Mouse (Mus musculus): Measurements from ENCODE around the gene Tmem30b. TPM values are rescaled to one million over a fixed set of nuclear protein-coding genes. Genes with fewer than 3 reads are reported as not detected.
"Not testable (repeated sequence)": the region's sequence is repeated elsewhere in the genome, so short reads cannot be mapped to it uniquely, and the experiment has no call there.

The Tmem30b gene
- polyA plus RNA-seq, 1 experiment from 2014 or later = 22.9 TPM

GRCm38 (mm10) chr12:73564795-73565619 lies 18.8 kb upstream of the Tmem30b start:
- H3K9ac ChIP-seq (ENCODE audit: low read length) = no peak overlapping the region
- H3K36me3 ChIP-seq (ENCODE audit: control insufficient read depth, insufficient read depth, low read length) = no peaks in the 10 kb centered on the region
- no peaks in the 10 kb centered on the region for H3K27me3 ChIP-seq (ENCODE audit: control insufficient read depth, insufficient read depth, low read length)
- peak overlapping the region; percentile 9; the same call in 1 of the 2 replicates for H3K4me3 ChIP-seq (ENCODE audit: low read depth, low read length)
- no peaks in the 10 kb centered on the region for H3K9me3 ChIP-seq (ENCODE audit: control insufficient read depth, low read length)
- DNase-seq (ENCODE audit: low spot score) (no peak), ATAC-seq (ENCODE audit: insufficient number of reproducible peaks, low FRiP score, low TSS enrichment, low read depth) (no peak)
- no peaks in the 10 kb centered on the region; the same call in 1 of the 2 replicates for H3K4me1 ChIP-seq (ENCODE audit: control insufficient read depth, insufficient read depth, low read length)
- H3K27ac ChIP-seq (replicated peaks; ENCODE audit: low read depth, low read length) = no peak overlapping the region
- WGBS = 23% methylated on average over 21 of the region's 21 CpGs
- peak overlapping the region; percentile 33 for H3K4me2 ChIP-seq (ENCODE audit: low read depth, severe bottlenecking)

GRCm38 (mm10) chr12:73564176-73564575 lies 18.0 kb upstream of the Tmem30b start:
- no peak for ATAC-seq (ENCODE audit: insufficient number of reproducible peaks, low FRiP score, low TSS enrichment, low read depth)

GRCm38 (mm10) chr12:73563122-73563521 lies 16.9 kb upstream of the Tmem30b start:
- H3K27ac ChIP-seq (replicated peaks; ENCODE audit: low read depth, low read length); H3K36me3 ChIP-seq (ENCODE audit: control insufficient read depth, insufficient read depth, low read length); H3K4me1 ChIP-seq (ENCODE audit: control insufficient read depth, insufficient read depth, low read length); ATAC-seq (ENCODE audit: insufficient number of reproducible peaks, low FRiP score, low TSS enrichment, low read depth); H3K4me2 ChIP-seq (ENCODE audit: low read depth, severe bottlenecking); DNase-seq (ENCODE audit: low spot score); H3K9ac ChIP-seq (ENCODE audit: low read length); H3K4me3 ChIP-seq (ENCODE audit: low read depth, low read length); H3K9me3 ChIP-seq (ENCODE audit: control insufficient read depth, low read length); H3K27me3 ChIP-seq (ENCODE audit: control insufficient read depth, insufficient read depth, low read length): not testable (repeated sequence)
- WGBS = 77% methylated on average over 6 of the region's 6 CpGs

More at GRCm38 (mm10) chr12:73564176-73564575, 18.0 kb upstream of the Tmem30b start:
- no peak overlapping the region for H3K27ac ChIP-seq (replicated peaks; ENCODE audit: low read depth, low read length)
- 25% methylated on average over 10 of the region's 10 CpGs for WGBS
- no peaks in the 10 kb centered on the region for H3K27me3 ChIP-seq (ENCODE audit: control insufficient read depth, insufficient read depth, low read length)
- no peaks in the 10 kb centered on the region for H3K36me3 ChIP-seq (ENCODE audit: control insufficient read depth, insufficient read depth, low read length)
- H3K9me3 ChIP-seq (ENCODE audit: control insufficient read depth, low read length) = no peaks in the 10 kb centered on the region
- no peak for DNase-seq (ENCODE audit: low spot score)
- no peak overlapping the region for H3K4me3 ChIP-seq (ENCODE audit: low read depth, low read length)
- no peak overlapping the region for H3K4me2 ChIP-seq (ENCODE audit: low read depth, severe bottlenecking)
- H3K4me1 ChIP-seq (ENCODE audit: control insufficient read depth, insufficient read depth, low read length) = no peaks in the 10 kb centered on the region; the same call in 1 of the 2 replicates
- no peak overlapping the region for H3K9ac ChIP-seq (ENCODE audit: low read length)

GRCm38 (mm10) chr12:73560091-73560490 lies 13.9 kb upstream of the Tmem30b start:
- DNase-seq (ENCODE audit: low spot score) (no peak), ATAC-seq (ENCODE audit: insufficient number of reproducible peaks, low FRiP score, low TSS enrichment, low read depth) (no peak; the same call in 1 of the 2 replicates)
- no peaks in the 10 kb centered on the region for H3K27me3 ChIP-seq (ENCODE audit: control insufficient read depth, insufficient read depth, low read length)
- no peaks in the 10 kb centered on the region for H3K4me1 ChIP-seq (ENCODE audit: control insufficient read depth, insufficient read depth, low read length)
- H3K36me3 ChIP-seq (ENCODE audit: control insufficient read depth, insufficient read depth, low read length) = no peaks in the 10 kb centered on the region
- no peak overlapping the region for H3K4me3 ChIP-seq (ENCODE audit: low read depth, low read length)
- no peaks in the 10 kb centered on the region for H3K9me3 ChIP-seq (ENCODE audit: control insufficient read depth, low read length)
- H3K27ac ChIP-seq (replicated peaks; ENCODE audit: low read depth, low read length) = no peak overlapping the region
- H3K9ac ChIP-seq (ENCODE audit: low read length) = no peak overlapping the region
- H3K4me2 ChIP-seq (ENCODE audit: low read depth, severe bottlenecking) = no peak overlapping the region
- WGBS = 58% methylated on average over 7 of the region's 7 CpGs

- WGBS = 83% methylated on average over 20 of the region's 20 CpGs
- Histone ChIP-seq H3K4me3 (ENCODE audit: low read depth, low read length) (no peak overlapping the region), H3K27me3 (ENCODE audit: control insufficient read depth, insufficient read depth, low read length) (no peaks in the 10 kb centered on the region), H3K27ac (replicated peaks; ENCODE audit: low read depth, low read length) (no peak overlapping the region), H3K9ac (ENCODE audit: low read length) (no peak overlapping the region), H3K4me1 (ENCODE audit: control insufficient read depth, insufficient read depth, low read length) (no peaks in the 10 kb centered on the region), H3K4me2 (ENCODE audit: low read depth, severe bottlenecking) (no peak overlapping the region), H3K36me3 (ENCODE audit: control insufficient read depth, insufficient read depth, low read length) (no peaks in the 10 kb centered on the region), H3K9me3 (ENCODE audit: control insufficient read depth, low read length) (no peaks in the 10 kb centered on the region)
- no peak for ATAC-seq (ENCODE audit: insufficient number of reproducible peaks, low FRiP score, low TSS enrichment, low read depth)
- DNase-seq (ENCODE audit: low spot score) = no peak
These were observed 12.5 kb upstream of the Tmem30b start for GRCm38 (mm10) chr12:73558525-73559195.

GRCm38 (mm10) chr12:73554155-73554554 lies 8.0 kb upstream of the Tmem30b start:
- H3K9ac ChIP-seq (ENCODE audit: low read length) = no peak overlapping the region
- H3K27me3 ChIP-seq (ENCODE audit: control insufficient read depth, insufficient read depth, low read length) = no peaks in the 10 kb centered on the region
- no peak overlapping the region for H3K27ac ChIP-seq (replicated peaks; ENCODE audit: low read depth, low read length)
- DNase-seq (ENCODE audit: low spot score) (peak; percentile 79), ATAC-seq (ENCODE audit: insufficient number of reproducible peaks, low FRiP score, low TSS enrichment, low read depth) (peak; percentile 70)
- no peak overlapping the region for H3K4me3 ChIP-seq (ENCODE audit: low read depth, low read length)
- no peaks in the 10 kb centered on the region for H3K36me3 ChIP-seq (ENCODE audit: control insufficient read depth, insufficient read depth, low read length)
- H3K9me3 ChIP-seq (ENCODE audit: control insufficient read depth, low read length) = no peaks in the 10 kb centered on the region
- WGBS = 5% methylated on average over 5 of the region's 5 CpGs
- peaks cover 3% of the 10 kb centered on the region; the same call in 1 of the 2 replicates for H3K4me1 ChIP-seq (ENCODE audit: control insufficient read depth, insufficient read depth, low read length)
- no peak overlapping the region for H3K4me2 ChIP-seq (ENCODE audit: low read depth, severe bottlenecking)

GRCm38 (mm10) chr12:73548259-73548658 lies 2.1 kb upstream of the Tmem30b start:
- no peak overlapping the region for H3K9ac ChIP-seq (ENCODE audit: low read length)
- no peaks in the 10 kb centered on the region for H3K9me3 ChIP-seq (ENCODE audit: control insufficient read depth, low read length)
- no peak for DNase-seq (ENCODE audit: low spot score)
- WGBS = 68% methylated on average over 8 of the region's 8 CpGs
- H3K27me3 ChIP-seq (ENCODE audit: control insufficient read depth, insufficient read depth, low read length) = peaks cover 31% of the 10 kb centered on the region
- H3K4me1 ChIP-seq (ENCODE audit: control insufficient read depth, insufficient read depth, low read length) = peaks cover 13% of the 10 kb centered on the region
- H3K4me2 ChIP-seq (ENCODE audit: low read depth, severe bottlenecking) = no peak overlapping the region
- no peak for ATAC-seq (ENCODE audit: insufficient number of reproducible peaks, low FRiP score, low TSS enrichment, low read depth)
- H3K4me3 ChIP-seq (ENCODE audit: low read depth, low read length) = no peak overlapping the region
- no peaks in the 10 kb centered on the region for H3K36me3 ChIP-seq (ENCODE audit: control insufficient read depth, insufficient read depth, low read length)
- no peak overlapping the region for H3K27ac ChIP-seq (replicated peaks; ENCODE audit: low read depth, low read length)

- no peak overlapping the region for H3K27ac ChIP-seq (replicated peaks; ENCODE audit: low read depth, low read length)
- H3K9ac ChIP-seq (ENCODE audit: low read length) = no peak overlapping the region
- H3K27me3 ChIP-seq (ENCODE audit: control insufficient read depth, insufficient read depth, low read length) = peaks cover 31% of the 10 kb centered on the region
- no peaks in the 10 kb centered on the region for H3K36me3 ChIP-seq (ENCODE audit: control insufficient read depth, insufficient read depth, low read length)
- no peaks in the 10 kb centered on the region for H3K9me3 ChIP-seq (ENCODE audit: control insufficient read depth, low read length)
- no peak for DNase-seq (ENCODE audit: low spot score)
- no peak overlapping the region for H3K4me3 ChIP-seq (ENCODE audit: low read depth, low read length)
- WGBS = 31% methylated on average over 10 of the region's 10 CpGs
- H3K4me1 ChIP-seq (ENCODE audit: control insufficient read depth, insufficient read depth, low read length) = peaks cover 13% of the 10 kb centered on the region
- H3K4me2 ChIP-seq (ENCODE audit: low read depth, severe bottlenecking) = no peak overlapping the region
- ATAC-seq (ENCODE audit: insufficient number of reproducible peaks, low FRiP score, low TSS enrichment, low read depth) = no peak
These were observed 1.5 kb upstream of the Tmem30b start for GRCm38 (mm10) chr12:73547646-73548045.

Measured in limb, embryonic 11.5 days (tissue).